Mouse (Mus musculus) neural tube, embryonic 12.5 days (tissue): Measurements from ENCODE around the gene Vwa3b. TPM values are rescaled to one million over a fixed set of nuclear protein-coding genes. Genes with fewer than 3 reads are reported as not detected.

ENCODE experiments used
- ATAC-seq: fragments of 200-750 bp; cut with Nextera tagmentation; 2 replicates; pipeline ENCODE4 v1.8.0; 2017; ENCODE audit warnings: low read depth, mild to moderate bottlenecking, moderate TSS enrichment, moderate library complexity; ENCODE audit not compliant: low FRiP score
- H3K27ac ChIP-seq: fragments of 300-500 bp; sonication (generic); 2 replicates; pipeline ENCODE4 v1.5.1; 2016
- H3K27me3 ChIP-seq: fragments of 300-500 bp; sonication (generic); replicated peaks from 2 replicates; pipeline ENCODE4 v1.6.1; 2016; ENCODE audit warnings: mild to moderate bottlenecking
- H3K36me3 ChIP-seq: fragments of 300-500 bp; sonication (generic); 2 replicates; pipeline ENCODE4 v1.6.1; 2016; ENCODE audit warnings: mild to moderate bottlenecking
- H3K4me1 ChIP-seq: fragments of 300-500 bp; sonication (generic); 2 replicates; pipeline ENCODE4 v1.6.1; 2016
- H3K4me2 ChIP-seq: fragments of 300-500 bp; sonication (generic); replicated peaks from 2 replicates; pipeline ENCODE4 v1.6.1; 2016; ENCODE audit warnings: mild to moderate bottlenecking
- H3K4me3 ChIP-seq: fragments of 300-500 bp; sonication (generic); 2 replicates; pipeline ENCODE4 v1.5.1; 2016
- H3K9ac ChIP-seq: fragments of 300-500 bp; sonication (generic); 2 replicates; pipeline ENCODE4 v1.6.1; 2016; ENCODE audit warnings: mild to moderate bottlenecking
- H3K9me3 ChIP-seq: fragments of 300-500 bp; sonication (generic); 2 replicates; pipeline ENCODE4 v1.6.1; 2016; ENCODE audit warnings: mild to moderate bottlenecking
- WGBS: fragments of 180-500 bp; shearing (Covaris S2); methylation state at CpG from one replicate; pipeline ENCODE4 v1.1.7; 2016; 5-methylcytosine and 5-hydroxymethylcytosine counted together
- polyA plus RNA-seq: library from polyadenylated mRNA; unstranded; fragments of >200 nt; fragmentation: Nextera tagmentation; extraction: Ambion mirVana; gene quantifications from 2 replicates; pipeline ENCODE4 v1.2.1, GENCODE M21; 2016

Vwa3b gene
- polyA plus RNA-seq = 0.27 and 0.42 TPM in 2 replicates

GRCm38 (mm10) chr1:37025962-37026686 lies at the start of gene Vwa3b:
TSS of gene Vwa3b (plus strand) at chr1:37026596.
- WGBS = 78% methylated on average over 5 of the region's 5 CpGs
- H3K36me3 ChIP-seq = no peaks in the 10 kb centered on the region
- H3K9ac ChIP-seq = no peak within 1 kb of the TSS
- ATAC-seq = no peak
- no peak within 1 kb of the TSS for H3K4me2 ChIP-seq
- H3K4me3 ChIP-seq = no peak within 1 kb of the TSS
- H3K27me3 ChIP-seq = no peaks in the 10 kb centered on the region
- no peak within 1 kb of the TSS for H3K27ac ChIP-seq
- no peaks in the 10 kb centered on the region for H3K9me3 ChIP-seq
- H3K4me1 ChIP-seq = 0 out of 2 replicates have a peak, but pooled peaks cover 4% of the 10 kb centered on the region

GRCm38 (mm10) chr1:36976770-36977169 lies 49.6 kb upstream of the Vwa3b start:
- Histone ChIP-seq H3K9me3 (no peaks in the 10 kb centered on the region), H3K4me2 (no peak overlapping the region), H3K9ac (no peak overlapping the region), H3K4me1 (no peaks in the 10 kb centered on the region), H3K27ac (no peak overlapping the region), H3K27me3 (no peaks in the 10 kb centered on the region), H3K4me3 (no peak overlapping the region), H3K36me3 (no peaks in the 10 kb centered on the region)
- no peak for ATAC-seq
- 92% methylated on average over 4 of the region's 4 CpGs for WGBS

GRCm38 (mm10) chr1:36982191-36982961 lies 44.0 kb upstream of the Vwa3b start:
- WGBS = 91% methylated on average over 9 of the region's 9 CpGs
- Histone ChIP-seq H3K27me3 (no peaks in the 10 kb centered on the region), H3K9me3 (no peaks in the 10 kb centered on the region), H3K4me3 (no peak overlapping the region), H3K36me3 (no peaks in the 10 kb centered on the region), H3K4me2 (no peak overlapping the region), H3K4me1 (no peaks in the 10 kb centered on the region), H3K27ac (no peak overlapping the region), H3K9ac (no peak overlapping the region)
- ATAC-seq = no peak

DNA sequence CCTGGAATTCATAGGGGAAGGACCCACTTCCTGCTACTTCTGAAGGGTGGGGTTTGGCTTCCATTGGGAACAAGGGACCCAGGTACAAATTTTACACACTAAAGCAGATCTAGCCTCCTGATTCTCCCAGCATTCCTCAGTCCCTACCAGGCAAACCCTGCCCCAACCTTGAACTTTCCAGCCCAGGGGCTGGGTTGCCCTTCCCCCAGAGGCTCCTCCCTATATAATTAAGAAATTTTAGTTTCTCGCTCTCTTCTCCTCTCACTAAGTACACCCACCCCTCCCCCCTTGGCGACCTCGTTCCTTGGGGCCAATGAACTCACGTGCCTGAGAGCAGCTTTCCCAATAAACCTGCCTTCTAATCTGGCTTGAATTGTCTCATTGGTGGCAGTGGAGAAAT lies 42.6 kb upstream of the Vwa3b start:
- 26% methylated on average over 4 of the region's 4 CpGs for WGBS
- ATAC-seq = no peak
- H3K27me3 ChIP-seq = no peaks in the 10 kb centered on the region

GRCm38 (mm10) chr1:36984406-36984805 lies 42.0 kb upstream of the Vwa3b start:
- Histone ChIP-seq H3K36me3 (no peaks in the 10 kb centered on the region), H3K9ac (no peak overlapping the region), H3K4me1 (no peaks in the 10 kb centered on the region), H3K27me3 (no peaks in the 10 kb centered on the region), H3K9me3 (no peaks in the 10 kb centered on the region), H3K4me2 (no peak overlapping the region), H3K4me3 (no peak overlapping the region), H3K27ac (no peak overlapping the region)
- no peak for ATAC-seq
- WGBS = 27% methylated on average over 6 of the region's 6 CpGs

More for the DNA sequence above, 42.6 kb upstream of the Vwa3b start:
- no peaks in the 10 kb centered on the region for H3K4me1 ChIP-seq
- H3K9me3 ChIP-seq = no peaks in the 10 kb centered on the region
- H3K4me2 ChIP-seq = no peak overlapping the region
- H3K4me3 ChIP-seq = no peak overlapping the region
- no peaks in the 10 kb centered on the region for H3K36me3 ChIP-seq
- H3K9ac ChIP-seq = no peak overlapping the region
- no peak overlapping the region for H3K27ac ChIP-seq

- H3K4me1 ChIP-seq = no peaks in the 10 kb centered on the region
- no peak overlapping the region for H3K4me3 ChIP-seq
- no peaks in the 10 kb centered on the region for H3K27me3 ChIP-seq
- H3K27ac ChIP-seq = no peak overlapping the region
- WGBS = 31% methylated on average over 6 of the region's 6 CpGs
- H3K4me2 ChIP-seq = no peak overlapping the region
- no peak for ATAC-seq
- H3K9ac ChIP-seq = no peak overlapping the region
- H3K9me3 ChIP-seq = no peaks in the 10 kb centered on the region
- no peaks in the 10 kb centered on the region for H3K36me3 ChIP-seq
These were observed 40.5 kb upstream of the Vwa3b start for GRCm38 (mm10) chr1:36985896-36986295.

DNA sequence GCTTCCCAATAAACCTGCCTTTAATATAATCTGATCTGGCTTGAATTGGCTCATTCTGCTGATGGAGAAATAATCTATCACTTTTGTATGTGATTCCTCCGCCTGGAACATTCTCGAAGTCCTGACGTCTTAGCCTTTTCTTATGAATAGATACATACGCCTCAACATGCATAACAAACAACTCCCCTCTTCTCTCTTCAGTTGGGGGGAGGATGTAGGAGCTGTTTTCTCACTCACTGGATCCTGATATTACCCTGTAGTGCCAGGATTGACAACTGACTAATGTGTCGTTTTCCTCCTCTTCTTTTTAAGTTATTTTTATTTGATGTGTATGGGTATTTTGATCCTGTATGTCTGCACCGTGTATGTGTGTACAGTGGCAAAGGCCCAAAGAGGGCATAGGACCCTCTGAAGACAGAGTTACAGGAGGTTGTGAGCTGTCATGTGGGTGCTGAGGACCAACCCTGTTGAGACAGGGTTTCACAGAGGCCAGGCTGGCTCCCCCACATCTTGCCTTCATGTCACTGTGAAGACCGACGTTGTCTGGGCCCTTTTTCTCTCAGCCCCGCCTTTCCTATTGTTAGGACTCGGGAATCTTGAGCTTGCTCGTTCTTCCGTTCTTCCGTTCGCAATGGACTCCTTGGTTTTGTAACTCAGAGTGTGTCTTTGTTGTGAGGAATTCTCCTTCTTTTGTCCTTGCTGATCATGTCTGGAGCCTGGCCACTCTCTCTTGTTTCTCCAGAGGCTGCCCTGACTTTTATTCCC lies 39.8 kb upstream of the Vwa3b start:
- Histone ChIP-seq H3K4me3 (no peak overlapping the region), H3K27ac (no peak overlapping the region), H3K9me3 (no peaks in the 10 kb centered on the region), H3K9ac (no peak overlapping the region), H3K4me1 (no peaks in the 10 kb centered on the region), H3K36me3 (no peaks in the 10 kb centered on the region), H3K4me2 (no peak overlapping the region; the same call in 1 of the 2 replicates), H3K27me3 (no peaks in the 10 kb centered on the region)
- ATAC-seq = no peak
- 48% methylated on average over 14 of the region's 14 CpGs for WGBS

GRCm38 (mm10) chr1:36987172-36988148 lies 38.9 kb upstream of the Vwa3b start:
- ATAC-seq = no peak
- H3K9ac ChIP-seq = no peak overlapping the region
- no peaks in the 10 kb centered on the region for H3K36me3 ChIP-seq
- H3K4me1 ChIP-seq = no peaks in the 10 kb centered on the region
- no peak overlapping the region for H3K27ac ChIP-seq
- no peaks in the 10 kb centered on the region for H3K27me3 ChIP-seq
- 84% methylated on average over 10 of the region's 10 CpGs for WGBS
- no peaks in the 10 kb centered on the region for H3K9me3 ChIP-seq
- H3K4me3 ChIP-seq = no peak overlapping the region
- H3K4me2 ChIP-seq = no peak overlapping the region

DNA sequence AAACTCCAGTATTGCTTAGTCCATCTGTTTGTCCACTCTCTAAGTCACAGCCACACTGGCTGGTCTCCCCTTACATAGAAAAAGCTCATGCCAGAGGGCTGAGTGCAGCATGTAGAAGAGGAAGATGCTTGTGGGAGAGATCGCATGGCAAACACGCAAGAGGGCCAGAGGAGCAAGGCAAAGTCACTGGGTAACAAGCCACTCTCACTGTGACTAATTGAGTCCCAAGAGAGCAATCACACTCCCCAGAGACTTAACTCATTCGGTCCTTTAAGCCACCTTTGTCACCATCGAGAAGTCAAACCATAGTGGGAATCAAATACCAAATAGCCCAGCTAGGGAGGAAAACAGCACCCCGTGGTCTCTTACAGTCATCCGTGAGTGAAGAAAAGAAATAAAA lies 38.2 kb upstream of the Vwa3b start:
- ATAC-seq = no peak
- H3K27me3 ChIP-seq = no peaks in the 10 kb centered on the region
- H3K9ac ChIP-seq = no peak overlapping the region
- H3K36me3 ChIP-seq = no peaks in the 10 kb centered on the region
- no peaks in the 10 kb centered on the region for H3K9me3 ChIP-seq
- H3K27ac ChIP-seq = no peak overlapping the region
- WGBS = 78% methylated on average over 6 of the region's 6 CpGs
- H3K4me1 ChIP-seq = no peaks in the 10 kb centered on the region
- no peak overlapping the region for H3K4me2 ChIP-seq
- no peak overlapping the region for H3K4me3 ChIP-seq

GRCm38 (mm10) chr1:36988561-36988960 lies 37.8 kb upstream of the Vwa3b start:
- no peak overlapping the region for H3K9ac ChIP-seq
- H3K27ac ChIP-seq = no peak overlapping the region
- no peaks in the 10 kb centered on the region for H3K9me3 ChIP-seq
- no peaks in the 10 kb centered on the region for H3K27me3 ChIP-seq
- ATAC-seq = no peak
- H3K4me2 ChIP-seq = no peak overlapping the region
- H3K36me3 ChIP-seq = no peaks in the 10 kb centered on the region
- H3K4me1 ChIP-seq = no peaks in the 10 kb centered on the region
- no peak overlapping the region for H3K4me3 ChIP-seq
- WGBS = 78% methylated on average over 6 of the region's 6 CpGs

GRCm38 (mm10) chr1:36994296-36994695 lies 32.1 kb upstream of the Vwa3b start:
- H3K9ac ChIP-seq = no peak overlapping the region
- H3K27ac ChIP-seq = no peak overlapping the region
- WGBS = 92% methylated on average over 5 of the region's 5 CpGs
- no peaks in the 10 kb centered on the region for H3K36me3 ChIP-seq
- no peak overlapping the region for H3K4me2 ChIP-seq
- H3K27me3 ChIP-seq = no peaks in the 10 kb centered on the region
- no peak overlapping the region for H3K4me3 ChIP-seq
- no peak for ATAC-seq
- no peaks in the 10 kb centered on the region for H3K4me1 ChIP-seq
- H3K9me3 ChIP-seq = no peaks in the 10 kb centered on the region
